Mouse (Mus musculus) brown adipose tissue, adult 24 weeks (tissue): ENCODE data around the gene Nlrp14. TPM values are rescaled to one million over a fixed set of nuclear protein-coding genes. Genes with fewer than 3 reads are reported as not detected.
"Not testable (repeated sequence)": the region's sequence is repeated elsewhere in the genome, so short reads cannot be mapped to it uniquely, and the experiment has no call there.

Experiments used
- H3K27ac ChIP-seq: fragments of 200-500 bp; replicated peaks from 2 replicates; pipeline ENCODE4 v1.5.1; 2012; ENCODE audit warnings: low read depth, mild to moderate bottlenecking, low read length
- H3K4me1 ChIP-seq: fragments of 200-500 bp; 2 replicates; pipeline ENCODE4 v1.6.1; 2012; ENCODE audit warnings: low read length, mixed read lengths; ENCODE audit not compliant: control insufficient read depth, insufficient read depth, insufficient read length
- H3K4me3 ChIP-seq: fragments of 200-500 bp; 2 replicates; pipeline ENCODE4 v1.5.1; 2012; ENCODE audit warnings: low read depth, mild to moderate bottlenecking, low read length, moderate library complexity; ENCODE audit not compliant: insufficient read depth
- polyA plus RNA-seq: library from polyadenylated mRNA; stranded (reverse); fragments of >200 nt; gene quantifications from 2 replicates; pipeline ENCODE4 v1.2.4, GENCODE M21; 2012; ENCODE audit not compliant: missing spikeins, insufficient read depth, insufficient read length

The Nlrp14 gene
- not detected in 2 replicates for polyA plus RNA-seq

GRCm38 (mm10) chr7:107166690-107167089 lies at the start of gene Nlrp14:
TSS of gene Nlrp14 (plus strand) at chr7:107166990.
- H3K27ac ChIP-seq = no peak within 1 kb of the TSS
- H3K4me3 ChIP-seq = no peak within 1 kb of the TSS
- H3K4me1 ChIP-seq = no peaks in the 10 kb centered on the region

GRCm38 (mm10) chr7:107130983-107131382 lies 35.8 kb upstream of the Nlrp14 start, which contains the start of gene Olfr715:
TSS of gene Olfr715 (minus strand) at chr7:107131083.
- H3K4me1 ChIP-seq, H3K27ac ChIP-seq, H3K4me3 ChIP-seq: not testable (repeated sequence)

GRCm38 (mm10) chr7:107138027-107138426 lies 28.8 kb upstream of the Nlrp14 start, which contains the start of gene Olfr716:
TSS of gene Olfr716 (plus strand) at chr7:107138327.
- H3K27ac ChIP-seq, H3K4me3 ChIP-seq, H3K4me1 ChIP-seq: not testable (repeated sequence)

GRCm38 (mm10) chr7:107180406-107180805 lies 13.6 kb downstream of the Nlrp14 start:
- no peak overlapping the region for H3K4me3 ChIP-seq
- no peak overlapping the region for H3K27ac ChIP-seq
- H3K4me1 ChIP-seq = no peaks in the 10 kb centered on the region

- no peak overlapping the region for H3K4me3 ChIP-seq
- H3K4me1 ChIP-seq = no peaks in the 10 kb centered on the region
- no peak overlapping the region for H3K27ac ChIP-seq
Observed at GRCm38 (mm10) chr7:107201817-107202216, 35.0 kb downstream of the Nlrp14 start.

GRCm38 (mm10) chr7:107207843-107208242 lies 41.1 kb downstream of the Nlrp14 start:
- H3K4me3 ChIP-seq = no peak overlapping the region

GRCm38 (mm10) chr7:107209204-107209860 lies 42.5 kb downstream of the Nlrp14 start, which contains the start of gene Rbmxl2:
TSS of gene Rbmxl2 (plus strand) at chr7:107209445.
- H3K4me1 ChIP-seq = no peaks in the 10 kb centered on the region; the same call in 1 of the 2 replicates
- H3K4me3 ChIP-seq = no peak within 1 kb of the TSS
- no peak within 1 kb of the TSS for H3K27ac ChIP-seq

More at GRCm38 (mm10) chr7:107207843-107208242, 41.1 kb downstream of the Nlrp14 start:
- no peak overlapping the region for H3K27ac ChIP-seq
- no peaks in the 10 kb centered on the region; the same call in 1 of the 2 replicates for H3K4me1 ChIP-seq

GRCm38 (mm10) chr7:107210126-107210576 lies 43.4 kb downstream of the Nlrp14 start:
- H3K27ac ChIP-seq = no peak overlapping the region
- H3K4me3 ChIP-seq = no peak overlapping the region
- H3K4me1 ChIP-seq = no peaks in the 10 kb centered on the region; the same call in 1 of the 2 replicates

GRCm38 (mm10) chr7:107215723-107216122 lies 48.9 kb downstream of the Nlrp14 start:
- H3K27ac ChIP-seq = no peak overlapping the region
- no peak overlapping the region for H3K4me3 ChIP-seq
- no peaks in the 10 kb centered on the region for H3K4me1 ChIP-seq

GRCm38 (mm10) chr7:107216845-107217244 lies 50.1 kb downstream of the Nlrp14 start:
- H3K4me1 ChIP-seq = no peaks in the 10 kb centered on the region
- H3K4me3 ChIP-seq = no peak overlapping the region
- H3K27ac ChIP-seq = no peak overlapping the region

GRCm38 (mm10) chr7:107236854-107237253 lies 70.1 kb downstream of the Nlrp14 start:
- no peak overlapping the region for H3K4me3 ChIP-seq
- no peak overlapping the region for H3K27ac ChIP-seq
- H3K4me1 ChIP-seq = no peaks in the 10 kb centered on the region

- H3K4me1 ChIP-seq = no peaks in the 10 kb centered on the region
- H3K27ac ChIP-seq = no peak overlapping the region
- no peak overlapping the region for H3K4me3 ChIP-seq
Observed at GRCm38 (mm10) chr7:107237498-107237897, 70.7 kb downstream of the Nlrp14 start.

GRCm38 (mm10) chr7:107241371-107241883 lies 74.6 kb downstream of the Nlrp14 start:
- Histone ChIP-seq H3K27ac (no peak overlapping the region), H3K4me3 (no peak overlapping the region), H3K4me1 (no peaks in the 10 kb centered on the region)
